Mouse (Mus musculus) liver, embryonic 16.5 days (tissue): ENCODE data around the gene 4930502E18Rik. TPM values are rescaled to one million over a fixed set of nuclear protein-coding genes. Genes with fewer than 3 reads are reported as not detected.

Experiments
- ATAC-seq: fragments of 200-750 bp; cut with Nextera tagmentation; 2 replicates; pipeline ENCODE4 v1.8.0; 2017; ENCODE audit warnings: low read depth, mild to moderate bottlenecking, moderate number of reproducible peaks, moderate library complexity
- H3K27ac ChIP-seq: fragments of 300-500 bp; sonication (generic); 2 replicates; pipeline ENCODE4 v1.5.1; 2014; ENCODE audit warnings: mild to moderate bottlenecking, low read length
- H3K27me3 ChIP-seq: fragments of 300-500 bp; sonication (generic); 2 replicates; pipeline ENCODE4 v1.6.1; 2014; ENCODE audit warnings: low read depth, low read length, mixed read lengths; ENCODE audit not compliant: control insufficient read depth, insufficient read depth
- H3K36me3 ChIP-seq: fragments of 300-500 bp; sonication (generic); 2 replicates; pipeline ENCODE4 v1.6.1; 2014; ENCODE audit warnings: mild to moderate bottlenecking; ENCODE audit not compliant: control insufficient read depth, insufficient read depth
- H3K4me1 ChIP-seq: fragments of 300-500 bp; sonication (generic); 2 replicates; pipeline ENCODE4 v1.6.1; 2014; ENCODE audit warnings: low read depth, low read length, mixed read lengths; ENCODE audit not compliant: control insufficient read depth
- H3K4me2 ChIP-seq: fragments of 300-500 bp; sonication (generic); 2 replicates; pipeline ENCODE4 v1.6.1; 2014; ENCODE audit warnings: low read depth, low read length, mixed read lengths
- H3K4me3 ChIP-seq: fragments of 300-500 bp; sonication (generic); 2 replicates; pipeline ENCODE4 v1.5.1; 2014; ENCODE audit warnings: low read depth, mild to moderate bottlenecking, low read length
- H3K9ac ChIP-seq: fragments of 300-500 bp; sonication (generic); 2 replicates; pipeline ENCODE4 v1.6.1; 2014; ENCODE audit warnings: low read depth, low read length
- H3K9me3 ChIP-seq: fragments of 300-500 bp; sonication (generic); replicated peaks from 2 replicates; pipeline ENCODE4 v1.6.1; 2016; ENCODE audit warnings: low read length; ENCODE audit not compliant: control insufficient read depth
- WGBS: fragments of 180-500 bp; shearing (Covaris S2); extraction: QIAGEN DNeasy Blood & Tissue Kit; methylation state at CpG from one replicate; pipeline ENCODE4 v1.1.7; 2014; ENCODE audit not compliant: insufficient replicate concordance; 5-methylcytosine and 5-hydroxymethylcytosine counted together
- polyA plus RNA-seq: library from polyadenylated mRNA; unstranded; fragments of >200 nt; fragmentation: Nextera tagmentation; extraction: Ambion mirVana; gene quantifications from 2 replicates; pipeline ENCODE4 v1.2.1, GENCODE M21; 2015

4930502E18Rik gene
- polyA plus RNA-seq, 1 experiment from 2014 or later = 0.09 TPM

GRCm38 (mm10) chrX:53715942-53716322 is 8.7 kb upstream of the 4930502E18Rik start:
- Histone ChIP-seq H3K27ac (no peak overlapping the region), H3K36me3 (no peaks in the 10 kb centered on the region), H3K4me2 (no peak overlapping the region; the same call in 1 of the 2 replicates), H3K4me3 (no peak overlapping the region), H3K9me3 (no peaks in the 10 kb centered on the region), H3K27me3 (no peaks in the 10 kb centered on the region), H3K9ac (no peak overlapping the region), H3K4me1 (no peaks in the 10 kb centered on the region)
- WGBS = 43% methylated on average over 2 of the region's 2 CpGs
- no peak for ATAC-seq

- peak overlapping the region; percentile 37 for H3K4me2 ChIP-seq
- H3K9me3 ChIP-seq = no peaks in the 10 kb centered on the region
- WGBS = 19% methylated on average over 49 of the region's 49 CpGs
- no peak overlapping the region for H3K27ac ChIP-seq
- H3K36me3 ChIP-seq = no peaks in the 10 kb centered on the region
- ATAC-seq = peak; percentile 7; the same call in 1 of the 2 replicates
- no peaks in the 10 kb centered on the region for H3K4me1 ChIP-seq
- H3K9ac ChIP-seq = no peak overlapping the region
- H3K27me3 ChIP-seq = no peaks in the 10 kb centered on the region
- H3K4me3 ChIP-seq = no peak overlapping the region
Observed at GRCm38 (mm10) chrX:53716323-53717182, 8.1 kb upstream of the 4930502E18Rik start.

- Histone ChIP-seq H3K4me2 (no peak overlapping the region), H3K9ac (no peak overlapping the region), H3K27ac (no peak overlapping the region), H3K4me1 (no peaks in the 10 kb centered on the region), H3K9me3 (no peaks in the 10 kb centered on the region), H3K36me3 (no peaks in the 10 kb centered on the region), H3K27me3 (no peaks in the 10 kb centered on the region), H3K4me3 (no peak overlapping the region)
- 59% methylated on average over 2 of the region's 2 CpGs for WGBS
- no peak for ATAC-seq
Observed at GRCm38 (mm10) chrX:53728967-53729366, 4.3 kb downstream of the 4930502E18Rik start.

- no peak overlapping the region for H3K4me2 ChIP-seq
- 55% methylated on average over 1 of the region's 1 CpGs for WGBS
- no peak overlapping the region for H3K4me3 ChIP-seq
- H3K9ac ChIP-seq = no peak overlapping the region
- H3K27me3 ChIP-seq = no peaks in the 10 kb centered on the region
- peaks cover 5% of the 10 kb centered on the region for H3K9me3 ChIP-seq
- no peaks in the 10 kb centered on the region for H3K36me3 ChIP-seq
- ATAC-seq = no peak
- no peak overlapping the region for H3K27ac ChIP-seq
- H3K4me1 ChIP-seq = no peaks in the 10 kb centered on the region
Observed at GRCm38 (mm10) chrX:53752851-53753250, 28.2 kb downstream of the 4930502E18Rik start.

GRCm38 (mm10) chrX:53757736-53758135 is 33.1 kb downstream of the 4930502E18Rik start, which contains the start of gene 1700013H16Rik:
1700013H16Rik (minus strand) TSS chrX:53757831.
- ATAC-seq = no peak
- H3K4me1 ChIP-seq = no peaks in the 10 kb centered on the region
- H3K4me2 ChIP-seq = no peak within 1 kb of the TSS
- H3K36me3 ChIP-seq = no peaks in the 10 kb centered on the region
- no peak within 1 kb of the TSS for H3K4me3 ChIP-seq
- WGBS = 82% methylated on average over 16 of the region's 16 CpGs
- no peaks in the 10 kb centered on the region for H3K27me3 ChIP-seq
- H3K27ac ChIP-seq = no peak within 1 kb of the TSS
- peaks cover 5% of the 10 kb centered on the region for H3K9me3 ChIP-seq
- no peak within 1 kb of the TSS for H3K9ac ChIP-seq

GRCm38 (mm10) chrX:53776276-53776675 is 51.6 kb downstream of the 4930502E18Rik start, which contains the start of gene Zfp36l3:
Zfp36l3 (minus strand) TSS chrX:53776394.
- Histone ChIP-seq H3K27me3 (no peaks in the 10 kb centered on the region), H3K9ac (no peak within 1 kb of the TSS), H3K9me3 (no peaks in the 10 kb centered on the region), H3K27ac (no peak within 1 kb of the TSS), H3K4me3 (no peak within 1 kb of the TSS), H3K36me3 (no peaks in the 10 kb centered on the region), H3K4me1 (no peaks in the 10 kb centered on the region), H3K4me2 (no peak within 1 kb of the TSS)
- 72% methylated on average over 12 of the region's 12 CpGs for WGBS
- no peak for ATAC-seq

Other genes starting within 250 kb of the 4930502E18Rik start
- gene Rtl8c, start 116.8 kb upstream of the 4930502E18Rik start, polyA plus RNA-seq = 2.4 and 2.6 TPM in 2 replicates
- gene Gm14597, start 115.8 kb upstream of the 4930502E18Rik start, polyA plus RNA-seq = not detected in 2 replicates
- 4.4 and 5.7 TPM in 2 replicates for gene Rtl8a, start 81.1 kb upstream of the 4930502E18Rik start, polyA plus RNA-seq
- 4.0 and 4.7 TPM in 2 replicates for gene Rtl8b, start 54.4 kb upstream of the 4930502E18Rik start, polyA plus RNA-seq
- not detected in 2 replicates for gene 1700013H16Rik, start 33.0 kb downstream of the 4930502E18Rik start, polyA plus RNA-seq
- not detected in 2 replicates for gene Zfp36l3, start 51.6 kb downstream of the 4930502E18Rik start, polyA plus RNA-seq
- gene Xlr, start 72.9 kb downstream of the 4930502E18Rik start, polyA plus RNA-seq = 2.7 and 3.0 TPM in 2 replicates